Mouse (Mus musculus) olfactory bulb, adult 2 months (tissue): Measurements from ENCODE around the gene Sox5.

Source experiments
- CTCF ChIP-seq: fragments of 200-500 bp; IDR thresholded peaks from 2 replicates; pipeline ENCODE4 v1.5.1; 2012; ENCODE audit warnings: low read depth, mild to moderate bottlenecking, low read length, moderate library complexity; ENCODE audit not compliant: insufficient read depth
- POLR2A ChIP-seq: fragments of 200-500 bp; IDR thresholded peaks from 2 replicates; pipeline ENCODE4 v1.6.1; 2012; ENCODE audit warnings: mild to moderate bottlenecking, low read depth, low read length, moderate library complexity; ENCODE audit not compliant: insufficient read depth

- no peak for TF ChIP-seq CTCF
- no peak for TF ChIP-seq POLR2A
Observed at GRCm38 (mm10) chr6:143958372-143958771, 823.4 kb downstream of the Sox5 start.
